In genomic region chr14:79106655-79107515, GRCm38 (mm10) we compare ENCODE assay signal across 9 mouse cellular contexts.
DNase-seq lines count a peak whose midpoint lies in the region; ATAC-seq lines count a peak whose summit lies in the region.
"Had no signal": no experiment of that assay in that cellular context is flagged by ENCODE, and none has a peak within 500 bp of the region (broad histone marks: within the 10 kb centered on the region; RNA-seq: fewer than 3 reads in every experiment).

No protein-coding gene starts in this region.

- WGBS in hindbrain, embryonic 14.5 days, result 31% methylated on average over 14 of the region's 14 CpGs

- H3K4me1 ChIP-seq in hindbrain, embryonic 14.5 days (replicated peaks; ENCODE audit: control insufficient read depth, insufficient read depth, low read length), result no peaks in the 10 kb centered on the region
- H3K4me1 ChIP-seq: stomach, embryonic 15.5 days had no signal

- H3K9ac ChIP-seq in hindbrain, embryonic 14.5 days, result no peak overlapping the region
- H3K9ac ChIP-seq: stomach, embryonic 15.5 days had no signal

- no peaks in the 10 kb centered on the region for H3K9me3 ChIP-seq in hindbrain, embryonic 14.5 days (ENCODE audit: control insufficient read depth, low read length)
- H3K9me3 ChIP-seq: stomach, embryonic 15.5 days had no signal

- no peaks in the 10 kb centered on the region for H3K27me3 ChIP-seq in hindbrain, embryonic 14.5 days (ENCODE audit: control insufficient read depth, insufficient read depth, low read length)
- H3K27me3 ChIP-seq: stomach, embryonic 15.5 days had no signal

- H3K36me3 ChIP-seq in hindbrain, embryonic 14.5 days (replicated peaks; ENCODE audit: control insufficient read depth, insufficient read depth), result no peaks in the 10 kb centered on the region
- H3K36me3 ChIP-seq: stomach, embryonic 15.5 days had no signal

- ATAC-seq in hindbrain, embryonic 14.5 days (ENCODE audit: low FRiP score), result peak; percentile 82

- no peak overlapping the region for H3K27ac ChIP-seq in hindbrain, embryonic 14.5 days
- H3K27ac ChIP-seq: stomach, embryonic 15.5 days had no signal

- H3K4me2 ChIP-seq in hindbrain, embryonic 14.5 days (replicated peaks), result peak overlapping the region; percentile 39
- H3K4me2 ChIP-seq: stomach, embryonic 15.5 days had no signal

- no peak overlapping the region for H3K4me3 ChIP-seq in hindbrain, embryonic 14.5 days (replicated peaks; ENCODE audit: low read length)
- H3K4me3 ChIP-seq: stomach, embryonic 15.5 days had no signal

- peak; percentile 46 for DNase-seq in T-cell, adult 2 months (ENCODE audit: low spot score)
- peak; percentile 89 to 91 for DNase-seq in cerebellum, postnatal 14 days
- DNase-seq in frontal cortex, postnatal 14 days (ENCODE audit: low spot score in 2 of 2), result peak; percentile 67 to 73
- DNase-seq in hindbrain, embryonic 14.5 days (ENCODE audit: low spot score), result peak; percentile 90
- peak; percentile 88 to 89 for DNase-seq in layer of hippocampus, postnatal 14 days (ENCODE audit: low spot score in 2 of 2)
- DNase-seq in lung, postnatal 25 days (ENCODE audit: low spot score), result peak; percentile 78
- peak; percentile 75 for DNase-seq in retina, postnatal 7 days (ENCODE audit: low read depth, low spot score)
- DNase-seq in urinary bladder, postnatal 25 days (ENCODE audit: low spot score), result peak; percentile 62
